In genomic region chr2:70559520-70559919, GRCm38 (mm10) we compare ENCODE assay signal across 9 mouse cellular contexts. TPM values are rescaled to one million over a fixed set of nuclear protein-coding genes. Genes with fewer than 3 reads are reported as not detected.
DNase-seq lines count a peak whose midpoint lies in the region; ATAC-seq lines count a peak whose summit lies in the region.
"Had no signal": no experiment of that assay in that cellular context is flagged by ENCODE, and none has a peak within 500 bp of the region (broad histone marks: within the 10 kb centered on the region; RNA-seq: fewer than 3 reads in every experiment).

No protein-coding gene starts in this region.

- H3K4me3 ChIP-seq in hindbrain, embryonic 16.5 days (ENCODE audit: low read length) = peak overlapping the region; percentile 33
- H3K4me3 ChIP-seq: embryonic facial prominence, embryonic 12.5 days had no signal

- H3K9ac ChIP-seq in hindbrain, embryonic 16.5 days (ENCODE audit: low read depth, low read length) = peak overlapping the region; percentile 54; the same call in 1 of the 2 replicates
- H3K9ac ChIP-seq: embryonic facial prominence, embryonic 12.5 days had no signal

- H3K9me3 ChIP-seq in hindbrain, embryonic 16.5 days (ENCODE audit: control insufficient read depth, low read length) = no peaks in the 10 kb centered on the region
- H3K9me3 ChIP-seq: embryonic facial prominence, embryonic 12.5 days had no signal

- peak overlapping the region; percentile 46 for H3K4me2 ChIP-seq in hindbrain, embryonic 16.5 days (ENCODE audit: low read length)
- H3K4me2 ChIP-seq: embryonic facial prominence, embryonic 12.5 days had no signal

- no peaks in the 10 kb centered on the region for H3K36me3 ChIP-seq in hindbrain, embryonic 16.5 days (ENCODE audit: control insufficient read depth, insufficient read depth, low read length)
- H3K36me3 ChIP-seq: embryonic facial prominence, embryonic 12.5 days had no signal

- H3K27me3 ChIP-seq in hindbrain, embryonic 16.5 days (replicated peaks; ENCODE audit: control insufficient read depth, insufficient read depth, low read length) = peaks cover 10% of the 10 kb centered on the region

- H3K27ac ChIP-seq in hindbrain, embryonic 16.5 days (ENCODE audit: low read depth, low read length) = peak overlapping the region; percentile 66
- H3K27ac ChIP-seq: embryonic facial prominence, embryonic 12.5 days had no signal

- under 1% methylated on average over 13 of the region's 13 CpGs for WGBS in hindbrain, embryonic 16.5 days

- H3K4me1 ChIP-seq in hindbrain, embryonic 16.5 days (ENCODE audit: control insufficient read depth, insufficient read depth, low read depth, low read length) = peaks cover 7% of the 10 kb centered on the region

- peak; percentile 55 for DNase-seq in urinary bladder, postnatal 25 days (ENCODE audit: low spot score)
- DNase-seq in urinary bladder, postnatal 10 days (ENCODE audit: low spot score) = no peak
- DNase-seq in embryo, embryonic 10.5 days (ENCODE audit: low spot score) = peak; percentile 89
- DNase-seq in lung, postnatal 36 days = peak; percentile 84
- DNase-seq in skeletal muscle tissue, adult 2 months (ENCODE audit: low read depth, low spot score) = peak; percentile 18
- DNase-seq in right cerebral cortex, adult 18-20 months = no peak

- no peak for ATAC-seq in hindbrain, embryonic 16.5 days
- no peak for ATAC-seq in erythroid progenitor cell, adult 5-6 weeks (replicated peaks; ENCODE audit: low FRiP score, poor library complexity, severe bottlenecking)

RNA-seq across cellular contexts. Expression of gene Gad1, which starts 6.6 kb away (rescaled TPM):
- polyA plus RNA-seq in hindbrain, embryonic 16.5 days (2015; fragmentation: Nextera tagmentation; extraction: Ambion mirVana) = 125 and 131 TPM in 2 replicates
- not detected in 2 replicates for total RNA-seq in erythroid progenitor cell, adult 5-6 weeks (2015; ENCODE audit: low replicate concordance)
- not detected in 2 replicates for total RNA-seq in erythroid progenitor cell, adult 5-6 weeks (2017; ENCODE audit: low replicate concordance)

RNA-seq across cellular contexts. Expression of gene Erich2, which starts 50.9 kb away (rescaled TPM):
- 3.1 and 4.0 TPM in 2 replicates for polyA plus RNA-seq in hindbrain, embryonic 16.5 days (2015; fragmentation: Nextera tagmentation; extraction: Ambion mirVana)
- not detected in 2 replicates for total RNA-seq in erythroid progenitor cell, adult 5-6 weeks (2015; ENCODE audit: low replicate concordance)
- not detected in 2 replicates for total RNA-seq in erythroid progenitor cell, adult 5-6 weeks (2017; ENCODE audit: low replicate concordance)

Comparison
In these comparisons a context has a peak if more than half of its experiments do, and no peak if none do; other contexts are left out.
1. DNase-seq: peak in urinary bladder, postnatal 25 days (single experiment), embryo, embryonic 10.5 days (single experiment), lung, postnatal 36 days (single experiment) and skeletal muscle tissue, adult 2 months (single experiment); none in urinary bladder, postnatal 10 days (single experiment) and right cerebral cortex, adult 18-20 months (single experiment).